8 mouse cellular contexts compared by ENCODE assay signal in genomic region chr19:32756636-32756899, GRCm38 (mm10). TPM values are rescaled to one million over a fixed set of nuclear protein-coding genes. Genes with fewer than 3 reads are reported as not detected.
DNase-seq lines count a peak whose midpoint lies in the region; ATAC-seq and TF ChIP-seq lines count a peak whose summit lies in the region.

No protein-coding gene starts in this region.

- no peak for TF ChIP-seq CTCF in lung, embryonic 14.5 days (IDR thresholded peaks at IDR 0.05; ENCODE audit: low read depth)

- H3K4me2 ChIP-seq in lung, embryonic 14.5 days: peak overlapping the region; percentile 93
- H3K4me2 ChIP-seq in embryonic facial prominence, embryonic 11.5 days (ENCODE audit: low read depth, low read length): peak overlapping the region; percentile 97
- peak overlapping the region; percentile 92 for H3K4me2 ChIP-seq in intestine, embryonic 15.5 days (replicated peaks)
- H3K4me2 ChIP-seq in neural tube, embryonic 15.5 days: peak overlapping the region; percentile 91

- H3K4me1 ChIP-seq in lung, embryonic 14.5 days (ENCODE audit: insufficient read depth): peaks cover 4% of the 10 kb centered on the region; the same call in 1 of the 2 replicates
- no peaks in the 10 kb centered on the region for H3K4me1 ChIP-seq in embryonic facial prominence, embryonic 11.5 days (ENCODE audit: control insufficient read depth, insufficient read depth, low read length)
- H3K4me1 ChIP-seq in intestine, embryonic 15.5 days (replicated peaks): peaks cover 12% of the 10 kb centered on the region; the same call in 1 of the 2 replicates
- H3K4me1 ChIP-seq in neural tube, embryonic 15.5 days: peaks cover 23% of the 10 kb centered on the region

- 0 out of 2 replicates have a peak, but pooled peaks cover 3% of the 10 kb centered on the region for H3K36me3 ChIP-seq in lung, embryonic 14.5 days (ENCODE audit: insufficient read depth)
- no peaks in the 10 kb centered on the region for H3K36me3 ChIP-seq in embryonic facial prominence, embryonic 11.5 days (replicated peaks; ENCODE audit: control insufficient read depth, insufficient read depth, low read depth, low read length)
- H3K36me3 ChIP-seq in intestine, embryonic 15.5 days: no peaks in the 10 kb centered on the region
- H3K36me3 ChIP-seq in neural tube, embryonic 15.5 days: no peaks in the 10 kb centered on the region

- ATAC-seq in lung, embryonic 14.5 days (ENCODE audit: insufficient read depth): peak; percentile 54
- peak; percentile 71 for ATAC-seq in embryonic facial prominence, embryonic 11.5 days (replicated peaks; ENCODE audit: insufficient number of reproducible peaks, low FRiP score, low TSS enrichment, low read depth)
- ATAC-seq in intestine, embryonic 15.5 days: peak; percentile 37
- ATAC-seq in neural tube, embryonic 15.5 days (ENCODE audit: low FRiP score): peak; percentile 75

- peak overlapping the region; percentile 79 for H3K9ac ChIP-seq in lung, embryonic 14.5 days
- peak overlapping the region; percentile 75 for H3K9ac ChIP-seq in embryonic facial prominence, embryonic 11.5 days (replicated peaks; ENCODE audit: low read length)
- peak overlapping the region; percentile 87 for H3K9ac ChIP-seq in intestine, embryonic 15.5 days
- peak overlapping the region; percentile 85 for H3K9ac ChIP-seq in neural tube, embryonic 15.5 days (replicated peaks)

- peak overlapping the region; percentile 94 for H3K27ac ChIP-seq in lung, embryonic 14.5 days (ENCODE audit: low read depth)
- H3K27ac ChIP-seq in embryonic facial prominence, embryonic 11.5 days (replicated peaks; ENCODE audit: low read depth, low read length): peak overlapping the region; percentile 71
- peak overlapping the region; percentile 97 for H3K27ac ChIP-seq in intestine, embryonic 15.5 days
- peak overlapping the region; percentile 97 for H3K27ac ChIP-seq in neural tube, embryonic 15.5 days (replicated peaks)

- H3K4me3 ChIP-seq in lung, embryonic 14.5 days (ENCODE audit: low read depth, low read length): peak overlapping the region; percentile 99
- peak overlapping the region; percentile 95 for H3K4me3 ChIP-seq in embryonic facial prominence, embryonic 11.5 days (ENCODE audit: low read depth, low read length)
- H3K4me3 ChIP-seq in intestine, embryonic 15.5 days (replicated peaks): peak overlapping the region; percentile 72
- H3K4me3 ChIP-seq in neural tube, embryonic 15.5 days (replicated peaks): peak overlapping the region; percentile 97

- H3K9me3 ChIP-seq in lung, embryonic 14.5 days (ENCODE audit: low read depth, low read length): no peaks in the 10 kb centered on the region
- H3K9me3 ChIP-seq in embryonic facial prominence, embryonic 11.5 days (replicated peaks; ENCODE audit: control insufficient read depth, low read length): no peaks in the 10 kb centered on the region
- no peaks in the 10 kb centered on the region for H3K9me3 ChIP-seq in intestine, embryonic 15.5 days
- no peaks in the 10 kb centered on the region for H3K9me3 ChIP-seq in neural tube, embryonic 15.5 days (replicated peaks)

- DNase-seq in lung, embryonic 14.5 days: no peak
- DNase-seq in lung, postnatal 14 days: no peak
- DNase-seq in embryonic facial prominence, embryonic 11.5 days (ENCODE audit: low spot score): no peak
- DNase-seq in thymus, postnatal 4 days: no peak
- no peak for DNase-seq in thymus, postnatal 25 days
- DNase-seq in ovary, adult 18-20 months (ENCODE audit: low spot score): no peak

- WGBS in lung, embryonic 14.5 days: under 1% methylated on average over 14 of the region's 14 CpGs
- WGBS in embryonic facial prominence, embryonic 11.5 days: under 1% methylated on average over 14 of the region's 14 CpGs
- WGBS in intestine, embryonic 15.5 days: under 1% methylated on average over 14 of the region's 14 CpGs
- WGBS in neural tube, embryonic 15.5 days: under 1% methylated on average over 14 of the region's 14 CpGs

- no peaks in the 10 kb centered on the region for H3K27me3 ChIP-seq in lung, embryonic 14.5 days (ENCODE audit: insufficient read depth, low read length)
- 0 out of 2 replicates have a peak, but pooled peaks cover 4% of the 10 kb centered on the region for H3K27me3 ChIP-seq in embryonic facial prominence, embryonic 11.5 days (ENCODE audit: control insufficient read depth, insufficient read depth, low read length)
- H3K27me3 ChIP-seq in intestine, embryonic 15.5 days (replicated peaks): 0 out of 2 replicates have a peak, but pooled peaks cover 3% of the 10 kb centered on the region
- H3K27me3 ChIP-seq in neural tube, embryonic 15.5 days (replicated peaks): no peaks in the 10 kb centered on the region

RNA-seq across cellular contexts. Expression of gene Pten, which starts 0.7 kb away (rescaled TPM):
- polyA plus RNA-seq in lung, embryonic 14.5 days (2014; fragmentation: Nextera tagmentation; extraction: Ambion mirVana): 14.9 and 15.4 TPM in 2 replicates
- polyA plus RNA-seq in embryonic facial prominence, embryonic 11.5 days (2014; fragmentation: Nextera tagmentation; extraction: Ambion mirVana): 7.4 and 8.4 TPM in 2 replicates
- polyA plus RNA-seq in intestine, embryonic 15.5 days (2015; fragmentation: Nextera tagmentation; extraction: Ambion mirVana): 10.1 TPM in 2 replicates
- polyA plus RNA-seq in neural tube, embryonic 15.5 days (2015; fragmentation: Nextera tagmentation; extraction: Ambion mirVana): 12.2 and 12.9 TPM in 2 replicates

RNA-seq across cellular contexts. Expression of gene Atad1, which starts 17.0 kb away (rescaled TPM):
- 66.9 and 67.6 TPM in 2 replicates for polyA plus RNA-seq in lung, embryonic 14.5 days (2014; fragmentation: Nextera tagmentation; extraction: Ambion mirVana)
- polyA plus RNA-seq in embryonic facial prominence, embryonic 11.5 days (2014; fragmentation: Nextera tagmentation; extraction: Ambion mirVana): 85.9 and 98.4 TPM in 2 replicates
- 72.6 and 76.1 TPM in 2 replicates for polyA plus RNA-seq in intestine, embryonic 15.5 days (2015; fragmentation: Nextera tagmentation; extraction: Ambion mirVana)
- 105 and 109 TPM in 2 replicates for polyA plus RNA-seq in neural tube, embryonic 15.5 days (2015; fragmentation: Nextera tagmentation; extraction: Ambion mirVana)
